Mouse (Mus musculus): ENCODE data around the gene Gm39566. TPM values are rescaled to one million over a fixed set of nuclear protein-coding genes. Genes with fewer than 3 reads are reported as not detected.
A peak's percentile ranks its signal among the peaks of the same experiment; 100 is the strongest.

The Gm39566 gene
- polyA plus RNA-seq, 1 experiment: not detected

DNA sequence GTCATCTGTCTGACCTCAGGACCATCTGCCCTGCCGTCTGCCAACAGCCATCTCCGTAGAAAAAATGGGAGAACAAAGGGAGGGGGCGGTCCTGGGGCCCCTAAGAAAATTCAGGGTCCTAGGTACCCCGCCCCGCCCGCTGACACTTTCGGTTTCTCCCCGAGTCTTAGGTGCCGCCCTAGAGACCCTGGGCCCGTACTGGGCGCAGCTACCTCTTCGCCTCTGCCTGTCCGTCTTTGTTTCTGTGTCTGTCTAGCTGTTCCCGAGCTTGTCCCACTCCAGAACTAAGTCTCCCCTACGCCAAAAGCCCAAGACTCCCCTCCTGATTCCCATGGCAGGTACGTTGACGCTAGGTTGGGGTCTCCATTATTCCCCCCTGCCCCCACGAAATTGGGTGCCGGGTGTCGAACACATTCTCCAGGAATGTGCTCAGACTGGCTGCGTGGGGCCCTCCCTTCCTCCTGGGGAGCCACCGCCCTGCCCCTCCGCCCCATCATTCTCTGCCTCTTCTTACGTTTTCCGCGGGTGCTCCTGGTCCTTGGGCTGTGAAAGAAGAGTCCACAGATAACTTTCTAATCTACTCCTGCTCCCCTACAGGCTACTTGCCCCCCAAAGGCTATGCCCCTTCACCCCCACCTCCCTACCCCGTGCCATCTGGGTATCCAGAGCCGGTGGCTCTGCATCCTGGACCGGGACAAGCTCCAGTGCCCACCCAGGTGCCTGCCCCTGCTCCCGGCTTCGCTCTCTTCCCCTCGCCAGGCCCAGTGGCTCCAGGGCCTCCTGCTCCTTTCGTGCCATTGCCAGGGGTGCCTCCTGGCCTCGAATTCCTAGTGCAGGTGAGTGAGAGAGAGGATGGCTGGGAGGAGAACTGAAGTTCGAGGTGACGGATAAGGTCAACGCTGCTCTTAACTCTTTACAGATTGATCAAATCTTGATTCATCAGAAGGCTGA, 31.9 kb upstream of the Gm39566 start:
- no peaks in the 10 kb centered on the region for H3K9me3 ChIP-seq (replicated peaks; ENCODE audit: control insufficient read depth, insufficient read depth, low read length, poor library complexity, severe bottlenecking)
- no peaks in the 10 kb centered on the region for H3K27me3 ChIP-seq (ENCODE audit: control insufficient read depth, insufficient read depth, low read length, poor library complexity, severe bottlenecking)
- H3K4me3 ChIP-seq (ENCODE audit: low read depth, low read length): peak overlapping the region; percentile 76
- peak overlapping the region; percentile 48 for H3K9ac ChIP-seq (ENCODE audit: low read depth, poor library complexity, severe bottlenecking)
- no peak overlapping the region for H3K27ac ChIP-seq (ENCODE audit: insufficient read depth, low read length)
- H3K36me3 ChIP-seq (ENCODE audit: control insufficient read depth, insufficient read depth, low read length, poor library complexity, severe bottlenecking): peaks cover 14% of the 10 kb centered on the region
- TF ChIP-seq EP300 (IDR thresholded peaks at IDR 0.05; ENCODE audit: insufficient read depth, low read depth, low read length) (no peak), POLR2A (IDR thresholded peaks at IDR 0.05; ENCODE audit: insufficient read depth, low read length) (no peak), CTCF (IDR thresholded peaks at IDR 0.05; ENCODE audit: low read depth, low read length) (no peak)
- peaks cover 4% of the 10 kb centered on the region for H3K4me1 ChIP-seq (ENCODE audit: control insufficient read depth, insufficient read depth, low read length)

DNA sequence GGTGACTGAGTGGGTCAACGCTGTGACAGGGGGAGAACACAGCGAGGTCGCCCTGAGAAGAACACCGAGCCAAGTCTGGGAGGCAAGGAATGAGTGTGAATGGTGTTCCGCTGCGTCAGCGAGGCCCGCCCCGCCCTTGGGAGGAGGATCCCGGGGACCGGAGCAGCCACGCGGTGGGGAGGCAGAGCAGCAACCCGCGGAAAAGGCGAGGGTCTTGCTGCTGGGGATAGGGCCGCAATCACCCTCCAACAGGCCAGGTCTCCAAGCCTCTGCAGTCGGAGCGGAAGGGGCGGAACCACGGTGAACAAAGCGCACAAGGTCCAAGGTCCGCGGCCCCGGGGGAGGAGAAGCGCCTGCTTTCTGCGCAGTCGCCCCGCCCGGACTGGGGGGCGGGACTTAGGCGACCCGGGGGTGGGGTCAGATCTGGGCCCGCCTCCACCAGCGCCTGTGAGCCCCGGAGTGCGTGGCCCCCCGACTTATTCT, 31.1 kb upstream of the Gm39566 start, which contains the start of gene Plscr3:
Plscr3 (plus strand) TSS at position 179 of the 483 bp plus-strand sequence.
- TF ChIP-seq CTCF (IDR thresholded peaks at IDR 0.05; ENCODE audit: low read depth, low read length) (no peak), POLR2A (IDR thresholded peaks at IDR 0.05; ENCODE audit: insufficient read depth, low read length) (peak; percentile 86), EP300 (IDR thresholded peaks at IDR 0.05; ENCODE audit: insufficient read depth, low read depth, low read length) (no peak)
- H3K36me3 ChIP-seq (ENCODE audit: control insufficient read depth, insufficient read depth, low read length, poor library complexity, severe bottlenecking): peaks cover 7% of the 10 kb centered on the region
- H3K27me3 ChIP-seq (ENCODE audit: control insufficient read depth, insufficient read depth, low read length, poor library complexity, severe bottlenecking): no peaks in the 10 kb centered on the region

GRCm38 (mm10) chr11:69838714-69839104, 23.6 kb upstream of the Gm39566 start:
- Histone ChIP-seq H3K4me3 (ENCODE audit: low read depth, low read length) (peak overlapping the region; percentile 96), H3K36me3 (ENCODE audit: control insufficient read depth, insufficient read depth, low read length, poor library complexity, severe bottlenecking) (no peaks in the 10 kb centered on the region), H3K9me3 (replicated peaks; ENCODE audit: control insufficient read depth, insufficient read depth, low read length, poor library complexity, severe bottlenecking) (no peaks in the 10 kb centered on the region), H3K27me3 (ENCODE audit: control insufficient read depth, insufficient read depth, low read length, poor library complexity, severe bottlenecking) (no peaks in the 10 kb centered on the region), H3K9ac (ENCODE audit: low read depth, poor library complexity, severe bottlenecking) (peak overlapping the region; percentile 76), H3K27ac (ENCODE audit: insufficient read depth, low read length) (peak overlapping the region; percentile 49), H3K4me1 (ENCODE audit: control insufficient read depth, insufficient read depth, low read length) (no peaks in the 10 kb centered on the region)
- no peak for TF ChIP-seq EP300 (IDR thresholded peaks at IDR 0.05; ENCODE audit: insufficient read depth, low read depth, low read length)
- TF ChIP-seq POLR2A (IDR thresholded peaks at IDR 0.05; ENCODE audit: insufficient read depth, low read length): no peak
- no peak for TF ChIP-seq CTCF (IDR thresholded peaks at IDR 0.05; ENCODE audit: low read depth, low read length)

More for the DNA sequence above, 31.1 kb upstream of the Gm39566 start, which contains the start of gene Plscr3:
- Histone ChIP-seq H3K9me3 (replicated peaks; ENCODE audit: control insufficient read depth, insufficient read depth, low read length, poor library complexity, severe bottlenecking) (no peaks in the 10 kb centered on the region), H3K9ac (ENCODE audit: low read depth, poor library complexity, severe bottlenecking) (peak within 1 kb of the TSS; percentile 48), H3K27ac (ENCODE audit: insufficient read depth, low read length) (peak within 1 kb of the TSS; percentile 59), H3K4me3 (ENCODE audit: low read depth, low read length) (peak within 1 kb of the TSS; percentile 80), H3K4me1 (ENCODE audit: control insufficient read depth, insufficient read depth, low read length) (peaks cover 4% of the 10 kb centered on the region)

- H3K4me1 ChIP-seq (ENCODE audit: control insufficient read depth, insufficient read depth, low read length): no peaks in the 10 kb centered on the region
Observed at GRCm38 (mm10) chr11:69837952-69838713, 23.0 kb upstream of the Gm39566 start, which contains the start of gene Tmem256. TSS of gene Tmem256 (plus strand) at chr11:69838514.

DNA sequence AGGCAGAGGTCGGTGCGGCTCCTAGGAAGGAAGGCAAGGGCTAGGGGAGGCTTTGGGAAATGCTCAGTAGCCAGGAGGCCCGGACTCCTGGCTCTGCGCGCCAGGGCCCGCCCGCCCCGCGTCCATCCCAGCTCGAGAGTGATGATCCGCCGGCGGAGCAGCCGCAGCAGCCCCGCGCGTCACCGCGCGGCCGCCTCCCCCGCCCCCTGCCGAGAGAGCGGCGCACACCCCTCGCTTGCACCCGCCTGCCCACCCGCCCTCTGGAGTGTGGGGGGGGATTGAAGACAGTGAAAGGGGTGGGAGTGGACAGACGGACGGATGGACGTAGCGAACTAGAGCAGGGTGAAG, 22.5 kb upstream of the Gm39566 start, which contains the start of gene Nlgn2:
Nlgn2 (minus strand) TSS at position 181 of the 348 bp plus-strand sequence.
- H3K9ac ChIP-seq (ENCODE audit: low read depth, poor library complexity, severe bottlenecking): peak within 1 kb of the TSS; percentile 94
- peak within 1 kb of the TSS; percentile 49 for H3K27ac ChIP-seq (ENCODE audit: insufficient read depth, low read length)
- H3K4me3 ChIP-seq (ENCODE audit: low read depth, low read length): peak within 1 kb of the TSS; percentile 96
- H3K4me1 ChIP-seq (ENCODE audit: control insufficient read depth, insufficient read depth, low read length): no peaks in the 10 kb centered on the region
- no peaks in the 10 kb centered on the region for H3K36me3 ChIP-seq (ENCODE audit: control insufficient read depth, insufficient read depth, low read length, poor library complexity, severe bottlenecking)
- TF ChIP-seq CTCF (IDR thresholded peaks at IDR 0.05; ENCODE audit: low read depth, low read length) (no peak), EP300 (IDR thresholded peaks at IDR 0.05; ENCODE audit: insufficient read depth, low read depth, low read length) (no peak), POLR2A (IDR thresholded peaks at IDR 0.05; ENCODE audit: insufficient read depth, low read length) (no peak)
- H3K9me3 ChIP-seq (replicated peaks; ENCODE audit: control insufficient read depth, insufficient read depth, low read length, poor library complexity, severe bottlenecking): no peaks in the 10 kb centered on the region
- no peaks in the 10 kb centered on the region for H3K27me3 ChIP-seq (ENCODE audit: control insufficient read depth, insufficient read depth, low read length, poor library complexity, severe bottlenecking)

More at GRCm38 (mm10) chr11:69837952-69838713, 23.0 kb upstream of the Gm39566 start, which contains the start of gene Tmem256:
- Histone ChIP-seq H3K4me3 (ENCODE audit: low read depth, low read length) (peak within 1 kb of the TSS; percentile 96), H3K9ac (ENCODE audit: low read depth, poor library complexity, severe bottlenecking) (peak within 1 kb of the TSS; percentile 94), H3K36me3 (ENCODE audit: control insufficient read depth, insufficient read depth, low read length, poor library complexity, severe bottlenecking) (no peaks in the 10 kb centered on the region), H3K9me3 (replicated peaks; ENCODE audit: control insufficient read depth, insufficient read depth, low read length, poor library complexity, severe bottlenecking) (no peaks in the 10 kb centered on the region), H3K27me3 (ENCODE audit: control insufficient read depth, insufficient read depth, low read length, poor library complexity, severe bottlenecking) (no peaks in the 10 kb centered on the region), H3K27ac (ENCODE audit: insufficient read depth, low read length) (peak within 1 kb of the TSS; percentile 49)
- TF ChIP-seq EP300 (IDR thresholded peaks at IDR 0.05; ENCODE audit: insufficient read depth, low read depth, low read length): no peak
- TF ChIP-seq POLR2A (IDR thresholded peaks at IDR 0.05; ENCODE audit: insufficient read depth, low read length): peak; percentile 59
